ENCODE assay signal across 18 mouse cellular contexts in the genomic region with DNA sequence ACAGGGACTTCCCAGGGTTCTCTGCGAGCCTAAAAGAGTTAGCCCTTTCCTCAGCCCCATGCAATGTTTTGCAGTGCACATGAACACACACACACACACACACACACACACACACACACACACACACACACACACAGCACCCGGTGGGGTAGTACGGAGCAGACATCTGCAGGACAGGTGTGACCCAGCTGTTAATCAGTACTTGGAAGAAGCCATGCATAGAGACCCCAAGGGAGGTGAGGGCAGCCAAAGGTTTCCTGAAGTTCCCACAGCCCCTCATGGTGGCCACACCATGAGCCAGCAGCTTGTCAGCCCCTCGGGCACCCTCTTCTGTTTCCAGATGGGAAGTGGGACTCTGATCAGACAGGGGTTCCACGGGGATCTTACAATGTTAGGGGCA.
"Had no signal": no experiment of that assay in that cellular context is flagged by ENCODE, and none has a peak within 500 bp of the region (broad histone marks: within the 10 kb centered on the region; RNA-seq: fewer than 3 reads in every experiment).

No protein-coding gene starts in this region.

- H3K4me2 ChIP-seq: limb, embryonic 13.5 days; liver, embryonic 13.5 days; midbrain, embryonic 13.5 days; neural tube, embryonic 13.5 days had no signal

- H3K9ac ChIP-seq: limb, embryonic 13.5 days; liver, embryonic 13.5 days; midbrain, embryonic 13.5 days; neural tube, embryonic 13.5 days had no signal

- H3K27ac ChIP-seq: limb, embryonic 13.5 days; liver, embryonic 13.5 days; midbrain, embryonic 13.5 days; neural tube, embryonic 13.5 days; stomach, postnatal 0 days had no signal

- H3K4me3 ChIP-seq: limb, embryonic 13.5 days; liver, embryonic 13.5 days; megakaryocyte, embryonic 14.5 days; midbrain, embryonic 10.5 days; midbrain, embryonic 13.5 days; myocyte; neural tube, embryonic 13.5 days had no signal

- H3K27me3 ChIP-seq: liver, embryonic 13.5 days; midbrain, embryonic 13.5 days; neural tube, embryonic 13.5 days had no signal

- ATAC-seq: lung, postnatal 0 days; midbrain, embryonic 13.5 days; midbrain, embryonic 16.5 days had no signal

- H3K36me3 ChIP-seq: limb, embryonic 13.5 days; liver, embryonic 13.5 days; midbrain, embryonic 10.5 days; midbrain, embryonic 13.5 days; neural tube, embryonic 13.5 days had no signal

- DNase-seq: kidney, adult 8-10 months; kidney, postnatal 14 days; kidney, postnatal 4 days; left cerebral cortex, postnatal 4 days; liver, embryonic 13.5 days; lung, adult 2 months; thymus, adult 2 months; thymus, postnatal 14 days; thymus, postnatal 4 days had no signal

- H3K9me3 ChIP-seq: limb, embryonic 13.5 days; liver, embryonic 13.5 days; megakaryocyte, embryonic 14.5 days; midbrain, embryonic 10.5 days; midbrain, embryonic 13.5 days; neural tube, embryonic 13.5 days had no signal
